Comparison of ENCODE assay signal across 18 mouse cellular contexts in the genomic region with DNA sequence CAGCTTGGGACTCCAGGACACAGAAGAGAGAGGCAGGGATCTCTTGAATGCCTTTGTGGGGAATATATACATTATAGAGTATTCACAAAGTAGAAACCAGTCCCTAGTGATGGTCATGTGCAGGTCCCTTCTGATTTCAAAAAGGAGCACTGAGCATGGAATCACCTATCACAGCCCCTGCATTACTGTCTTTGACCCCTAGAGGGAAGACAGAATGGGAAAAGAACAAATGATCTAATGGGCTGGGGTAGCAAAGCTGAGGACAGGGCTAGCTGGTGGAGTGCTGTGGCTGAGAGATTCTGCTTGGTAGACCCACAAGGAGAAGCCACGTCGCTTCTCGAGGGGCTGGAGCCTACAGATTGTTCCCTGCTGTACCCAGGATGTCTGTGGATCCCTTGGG. TPM values are rescaled to one million over a fixed set of nuclear protein-coding genes. Genes with fewer than 3 reads are reported as not detected.
DNase-seq lines count a peak whose midpoint lies in the region; ATAC-seq and TF ChIP-seq lines count a peak whose summit lies in the region.
"Had no signal": no experiment of that assay in that cellular context is flagged by ENCODE, and none has a peak within 500 bp of the region (broad histone marks: within the 10 kb centered on the region; RNA-seq: fewer than 3 reads in every experiment).

No protein-coding gene starts in this region.

- no peak for ATAC-seq in forebrain, postnatal 0 days
- ATAC-seq in forebrain, embryonic 15.5 days (replicated peaks), result no peak
- ATAC-seq in liver, embryonic 14.5 days (ENCODE audit: insufficient read depth), result no peak
- no peak for ATAC-seq in erythroid progenitor cell, adult 5-6 weeks (replicated peaks; ENCODE audit: low FRiP score, poor library complexity, severe bottlenecking)
- ATAC-seq: liver, embryonic 12.5 days had no signal

- H3K9ac ChIP-seq in forebrain, postnatal 0 days, result no peak overlapping the region
- H3K9ac ChIP-seq in forebrain, embryonic 15.5 days (replicated peaks), result no peak overlapping the region
- H3K9ac ChIP-seq in liver, embryonic 14.5 days (replicated peaks), result no peak overlapping the region
- H3K9ac ChIP-seq: heart, embryonic 13.5 days; liver, embryonic 12.5 days had no signal

- H3K36me3 ChIP-seq in forebrain, postnatal 0 days (ENCODE audit: insufficient read depth), result peaks cover 41% of the 10 kb centered on the region
- H3K36me3 ChIP-seq in forebrain, embryonic 15.5 days, result peaks cover 9% of the 10 kb centered on the region; the same call in 1 of the 2 replicates
- H3K36me3 ChIP-seq in liver, embryonic 14.5 days (replicated peaks; ENCODE audit: control insufficient read depth, insufficient read depth, low read depth), result no peaks in the 10 kb centered on the region
- H3K36me3 ChIP-seq: G1E; heart, embryonic 13.5 days; liver, embryonic 12.5 days had no signal

- no peak overlapping the region for H3K4me3 ChIP-seq in forebrain, postnatal 0 days (ENCODE audit: low read depth, low read length)
- H3K4me3 ChIP-seq in forebrain, embryonic 15.5 days, result no peak overlapping the region
- H3K4me3 ChIP-seq in liver, embryonic 14.5 days (ENCODE audit: insufficient read depth in 1 of 2, low read depth in 2 of 2, low read length in 2 of 2), result no peak overlapping the region
- H3K4me3 ChIP-seq: heart, embryonic 13.5 days; liver, embryonic 12.5 days had no signal

- no peaks in the 10 kb centered on the region for H3K4me1 ChIP-seq in forebrain, postnatal 0 days (ENCODE audit: insufficient read depth)
- no peaks in the 10 kb centered on the region for H3K4me1 ChIP-seq in forebrain, embryonic 15.5 days
- no peaks in the 10 kb centered on the region for H3K4me1 ChIP-seq in liver, embryonic 14.5 days (replicated peaks; ENCODE audit: control insufficient read depth in 2 of 2, insufficient read depth in 2 of 2, low read length in 1 of 2)
- H3K4me1 ChIP-seq: heart, embryonic 13.5 days; liver, embryonic 12.5 days had no signal

- no peak for DNase-seq in forebrain, postnatal 0 days
- no peak for DNase-seq in liver, embryonic 14.5 days (ENCODE audit: low read depth in 3 of 3, low spot score in 3 of 3)
- DNase-seq in liver (no peak), 416B (ENCODE audit: low read depth) (peak; percentile 7), R1 (ENCODE audit: low read depth, low spot score) (peak; percentile 37)
- no peak for DNase-seq in testis, postnatal 14 days (ENCODE audit: low spot score)
- DNase-seq: adrenal gland, postnatal 10 days; cerebellum, adult 18-20 months; heart, postnatal 36 days; kidney, adult 9 months; layer of hippocampus, postnatal 36 days; left cerebral cortex, postnatal 4 days; right cerebral cortex, postnatal 14 days had no signal

- WGBS in forebrain, postnatal 0 days, result 93% methylated on average over 3 of the region's 3 CpGs
- 92% methylated on average over 3 of the region's 3 CpGs for WGBS in forebrain, embryonic 15.5 days
- 31% methylated on average over 3 of the region's 3 CpGs for WGBS in liver, embryonic 14.5 days (ENCODE audit: insufficient replicate concordance)

- no peak for TF ChIP-seq EP300 in liver, embryonic 14.5 days (IDR thresholded peaks at IDR 0.05; ENCODE audit: low read depth)

- H3K27ac ChIP-seq in forebrain, postnatal 0 days (ENCODE audit: low read depth, low read length), result no peak overlapping the region
- H3K27ac ChIP-seq in forebrain, embryonic 15.5 days (replicated peaks), result no peak overlapping the region
- no peak overlapping the region for H3K27ac ChIP-seq in liver, embryonic 14.5 days
- H3K27ac ChIP-seq: heart, embryonic 13.5 days; liver, embryonic 12.5 days had no signal

- no peak overlapping the region for H3K4me2 ChIP-seq in forebrain, postnatal 0 days (ENCODE audit: low read depth)
- no peak overlapping the region for H3K4me2 ChIP-seq in forebrain, embryonic 15.5 days (replicated peaks)
- no peak overlapping the region for H3K4me2 ChIP-seq in liver, embryonic 14.5 days (ENCODE audit: low read depth)
- H3K4me2 ChIP-seq: heart, embryonic 13.5 days; liver, embryonic 12.5 days had no signal

- no peaks in the 10 kb centered on the region for H3K9me3 ChIP-seq in forebrain, postnatal 0 days (ENCODE audit: low read length)
- H3K9me3 ChIP-seq in forebrain, embryonic 15.5 days, result no peaks in the 10 kb centered on the region
- no peaks in the 10 kb centered on the region for H3K9me3 ChIP-seq in liver, embryonic 14.5 days (ENCODE audit: control insufficient read depth, low read length)
- H3K9me3 ChIP-seq: heart, embryonic 13.5 days; liver, embryonic 12.5 days had no signal

- no peaks in the 10 kb centered on the region for H3K27me3 ChIP-seq in forebrain, postnatal 0 days (ENCODE audit: insufficient read depth, low read length)
- no peaks in the 10 kb centered on the region for H3K27me3 ChIP-seq in forebrain, embryonic 15.5 days
- H3K27me3 ChIP-seq in liver, embryonic 14.5 days (ENCODE audit: control insufficient read depth, insufficient read depth, low read length), result no peaks in the 10 kb centered on the region
- H3K27me3 ChIP-seq: heart, embryonic 13.5 days had no signal

- TF ChIP-seq CTCF in forebrain, postnatal 0 days (IDR thresholded peaks at IDR 0.05; ENCODE audit: low read depth), result peak; percentile 43
- peak; percentile 15; the same call in 1 of the 2 replicates for TF ChIP-seq CTCF in liver, embryonic 14.5 days (IDR thresholded peaks at IDR 0.05; ENCODE audit: low read depth)

RNA-seq across cellular contexts. Expression of a gene that starts 49.6 kb away (rescaled TPM):
- total RNA-seq in forebrain, postnatal 0 days (2014; rRNA removed), result 6.5 and 7.6 TPM in 2 replicates
- polyA plus RNA-seq in forebrain, postnatal 0 days (2015; fragmentation: Nextera tagmentation; extraction: Ambion mirVana), result 1.0 and 1.4 TPM in 2 replicates
- 5.4 and 5.5 TPM in 2 replicates for polyA plus RNA-seq in forebrain, embryonic 15.5 days (2015; fragmentation: Nextera tagmentation; extraction: Ambion mirVana)
- polyA plus RNA-seq in liver, embryonic 14.5 days (2012; rRNA removed), result 0.57 and 0.71 TPM in 2 replicates
- polyA plus RNA-seq in liver, embryonic 14.5 days (2014; fragmentation: Nextera tagmentation; extraction: Ambion mirVana), result 0.33 and 0.59 TPM in 2 replicates
- total RNA-seq in erythroid progenitor cell, adult 5-6 weeks (2015; ENCODE audit: low replicate concordance), result 1.1 and 1.3 TPM in 2 replicates
- 0.77 TPM in 1 of 2 replicates, not detected in the other for total RNA-seq in erythroid progenitor cell, adult 5-6 weeks (2017; ENCODE audit: low replicate concordance)

RNA-seq across cellular contexts. Expression of a gene that starts 58.1 kb away (rescaled TPM):
- 1.2 and 1.6 TPM in 2 replicates for total RNA-seq in forebrain, postnatal 0 days (2014; rRNA removed)
- polyA plus RNA-seq in forebrain, postnatal 0 days (2015; fragmentation: Nextera tagmentation; extraction: Ambion mirVana), result 1.2 and 1.3 TPM in 2 replicates
- polyA plus RNA-seq in forebrain, embryonic 15.5 days (2015; fragmentation: Nextera tagmentation; extraction: Ambion mirVana), result 1.6 and 1.9 TPM in 2 replicates
- 0.75 and 0.81 TPM in 2 replicates for polyA plus RNA-seq in liver, embryonic 14.5 days (2012; rRNA removed)
- 0.14 and 0.18 TPM in 2 replicates for polyA plus RNA-seq in liver, embryonic 14.5 days (2014; fragmentation: Nextera tagmentation; extraction: Ambion mirVana)
- total RNA-seq in erythroid progenitor cell, adult 5-6 weeks (2015; ENCODE audit: low replicate concordance), result not detected in 2 replicates
- total RNA-seq in erythroid progenitor cell, adult 5-6 weeks (2017; ENCODE audit: low replicate concordance), result 1.7 TPM in 1 of 2 replicates, not detected in the other
- total RNA-seq: G1E had no signal
- polyA plus RNA-seq: G1E had no signal

Comparison
In these comparisons a context has a peak if more than half of its experiments do, and no peak if none do; other contexts are left out.
1. DNase-seq: peak in 416B (single experiment) and R1 (single experiment); none in forebrain, postnatal 0 days (single experiment), liver, embryonic 14.5 days (0 of 3), liver (single experiment) and testis, postnatal 14 days (single experiment).